Mouse (Mus musculus) left cerebral cortex, postnatal 25 days (tissue): ENCODE measurements around the gene Crybg3. TPM values are rescaled to one million over a fixed set of nuclear protein-coding genes. Genes with fewer than 3 reads are reported as not detected.
"Not testable (repeated sequence)": the region's sequence is repeated elsewhere in the genome, so short reads cannot be mapped to it uniquely, and the experiment has no call there.

Experiments
- DNase-seq, 2 experiments: peaks; one replicate each; pipeline ENCODE4 v3.0.0; 2022; ENCODE audit warnings: low spot score in 2 of 2, mixed read lengths in 1 of 2
- intact Hi-C: fragments of 180-260 bp; cut with DNase I; formaldehyde crosslinking; loops from one replicate; pipeline ENCODE4 v1.15.1; 2025
- total RNA-seq, 2 experiments: library from RNA; stranded (reverse); gene quantifications; 2 replicates each; pipeline ENCODE4 v1.2.3; 2021

Crybg3 gene
- total RNA-seq, 2 experiments from 2014 or later, result 5.9 to 6.2 TPM

GRCm38 (mm10) chr16:59474788-59475187 is 126.0 kb downstream of the Crybg3 start:
- peak; percentile 47 to 56 for DNase-seq
- intact Hi-C loops, result loop anchor here (1.0 to 5.0 kb wide), 3 partner anchors 52 to 143 kb away; partner anchors contain the start of gene Crybg3

GRCm38 (mm10) chr16:59472546-59472945 is 128.2 kb downstream of the Crybg3 start:
- DNase-seq, result no peak
- intact Hi-C loops, result loop anchor here (5.0 kb wide), 2 partner anchors 50 to 130 kb away; partner anchors contain the start of gene Crybg3

- intact Hi-C loops, result loop anchor here (5.0 kb wide), 2 partner anchors 49 to 131 kb away; partner anchors contain the start of gene Crybg3
- DNase-seq, result peak; percentile 70 to 76
These were observed 129.0 kb downstream of the Crybg3 start, which contains the start of gene Riox2 for GRCm38 (mm10) chr16:59471637-59472278. Gene Riox2, plus strand, starts transcription at chr16:59471775.

GRCm38 (mm10) chr16:59469846-59470245 is 130.9 kb downstream of the Crybg3 start:
- DNase-seq, result no peak
- intact Hi-C loops, result loop anchor here (5.0 kb wide), 2 partner anchors 48 to 132 kb away; partner anchors contain the start of gene Crybg3

GRCm38 (mm10) chr16:59463973-59464372 is 136.8 kb downstream of the Crybg3 start:
- no peak for DNase-seq
- intact Hi-C loops, result no loop called here

- intact Hi-C loops, result no loop called here
- DNase-seq, result no peak
These were observed 137.2 kb downstream of the Crybg3 start for GRCm38 (mm10) chr16:59463567-59463966.

- DNase-seq, intact Hi-C loops: not testable (repeated sequence)
These were observed 141.4 kb downstream of the Crybg3 start for GRCm38 (mm10) chr16:59459259-59459861.

- intact Hi-C loops, result no loop called here
- DNase-seq, result no peak
These were observed 149.0 kb downstream of the Crybg3 start for GRCm38 (mm10) chr16:59451813-59452212.

- DNase-seq, result no peak
These were observed 151.7 kb downstream of the Crybg3 start for GRCm38 (mm10) chr16:59449092-59449491.

GRCm38 (mm10) chr16:59448181-59448580 is 152.6 kb downstream of the Crybg3 start:
- intact Hi-C loops, result no loop called here

More at GRCm38 (mm10) chr16:59449092-59449491, 151.7 kb downstream of the Crybg3 start:
- intact Hi-C loops, result no loop called here

GRCm38 (mm10) chr16:59444880-59445559 is 155.8 kb downstream of the Crybg3 start:
- no peak for DNase-seq
- intact Hi-C loops, result no loop called here

More at GRCm38 (mm10) chr16:59448181-59448580, 152.6 kb downstream of the Crybg3 start:
- DNase-seq, result no peak

Other genes with a start within 250 kb of the Crybg3 start
- gene Olfr209, start 237.0 kb downstream of the Crybg3 start, total RNA-seq, result not detected
- gene Gabrr3, start 193.6 kb downstream of the Crybg3 start, total RNA-seq, result under 1 TPM; 0.07 to 0.09 TPM
- gene Riox2, start 129.2 kb downstream of the Crybg3 start, total RNA-seq, result 10 to 100 TPM; 12.7 to 13.2 TPM
- gene Arl6, start 38.4 kb upstream of the Crybg3 start, total RNA-seq, result 10 to 100 TPM; 29.6 to 32.1 TPM